Mouse (Mus musculus) stomach, postnatal 0 days (tissue): Measurements from ENCODE around the gene Itpa. TPM values are rescaled to one million over a fixed set of nuclear protein-coding genes. Genes with fewer than 3 reads are reported as not detected.
A peak's percentile ranks its signal among the peaks of the same experiment; 100 is the strongest.

ENCODE experiments used
- ATAC-seq: fragments of 200-750 bp; cut with Nextera tagmentation; 2 replicates; pipeline ENCODE4 v1.8.0; 2017; ENCODE audit not compliant: low FRiP score, low TSS enrichment
- DNase-seq: peaks from one replicate; pipeline ENCODE4 v3.0.0-alpha.2; 2016; ENCODE audit warnings: low spot score
- H3K27ac ChIP-seq: fragments of 300-500 bp; sonication (generic); replicated peaks from 2 replicates; pipeline ENCODE4 v1.5.1; 2014; ENCODE audit warnings: mild to moderate bottlenecking, control low read depth
- H3K27me3 ChIP-seq: fragments of 300-500 bp; sonication (generic); 2 replicates; pipeline ENCODE4 v1.6.1; 2014; ENCODE audit warnings: low read length; ENCODE audit not compliant: control insufficient read depth, insufficient read depth
- H3K36me3 ChIP-seq: fragments of 300-500 bp; sonication (generic); 2 replicates; pipeline ENCODE4 v1.6.1; 2014; ENCODE audit warnings: low read length, mixed read lengths; ENCODE audit not compliant: control insufficient read depth, insufficient read depth
- H3K4me1 ChIP-seq: fragments of 300-500 bp; sonication (generic); replicated peaks from 2 replicates; pipeline ENCODE4 v1.6.1; 2014; ENCODE audit warnings: antibody characterized with exemption; ENCODE audit not compliant: control insufficient read depth, insufficient read depth
- H3K4me2 ChIP-seq: fragments of 300-500 bp; sonication (generic); replicated peaks from 2 replicates; pipeline ENCODE4 v1.6.1; 2014; ENCODE audit warnings: low read depth, mild to moderate bottlenecking, control low read depth, moderate library complexity
- H3K4me3 ChIP-seq: fragments of 300-500 bp; sonication (generic); 2 replicates; pipeline ENCODE4 v1.5.1; 2014; ENCODE audit warnings: low read depth, low read length, control low read depth
- H3K9ac ChIP-seq: fragments of 300-500 bp; sonication (generic); 2 replicates; pipeline ENCODE4 v1.6.1; 2014; ENCODE audit warnings: mild to moderate bottlenecking, low read length, control low read depth, mixed read lengths
- H3K9me3 ChIP-seq: fragments of 300-500 bp; sonication (generic); 2 replicates; pipeline ENCODE4 v1.6.1; 2016; ENCODE audit warnings: low read length; ENCODE audit not compliant: control insufficient read depth
- CTCF ChIP-seq: IDR thresholded peaks from 2 replicates; pipeline ENCODE4 v1.5.1; 2016; ENCODE audit warnings: antibody characterized with exemption, low read depth, mild to moderate bottlenecking, moderate library complexity
- EP300 ChIP-seq: optimal IDR thresholded peaks from 2 replicates; pipeline ENCODE3; 2016; ENCODE audit warnings: antibody characterized with exemption
- WGBS: fragments of 180-500 bp; shearing (Covaris S2); extraction: QIAGEN DNeasy Blood & Tissue Kit; methylation state at CpG from one replicate; pipeline ENCODE4 v1.1.7; 2014; 5-methylcytosine and 5-hydroxymethylcytosine counted together
- polyA plus RNA-seq: library from polyadenylated mRNA; unstranded; fragments of >200 nt; fragmentation: Nextera tagmentation; extraction: Ambion mirVana; gene quantifications from 2 replicates; pipeline ENCODE4 v1.2.1, GENCODE M21; 2015

The Itpa gene
- polyA plus RNA-seq, 1 experiment from 2014 or later = 58.6 TPM

DNA sequence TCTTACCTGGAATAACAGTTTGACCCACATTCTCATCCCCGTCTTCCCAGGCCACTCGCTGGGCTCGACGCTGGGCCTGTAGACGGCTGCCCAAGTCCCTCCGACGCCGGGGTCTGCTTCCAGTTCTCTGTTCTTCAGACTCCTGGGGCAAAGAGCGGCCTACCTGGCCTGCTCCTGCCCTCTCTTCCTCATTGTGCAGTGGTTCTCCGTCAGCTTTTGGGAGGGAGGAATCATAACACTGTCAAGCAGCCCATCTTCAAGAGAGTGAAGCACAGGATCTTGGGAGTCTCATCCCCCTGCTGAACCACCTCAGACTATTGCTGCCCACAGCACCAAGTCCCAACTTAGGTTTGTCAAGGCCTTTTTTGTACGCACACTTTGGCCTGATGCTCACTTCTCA, 4.1 kb upstream of the Itpa start:
- 0 out of 2 replicates have a peak overlapping the region, but pooled peaks have one; percentile 54 for H3K4me3 ChIP-seq

DNA sequence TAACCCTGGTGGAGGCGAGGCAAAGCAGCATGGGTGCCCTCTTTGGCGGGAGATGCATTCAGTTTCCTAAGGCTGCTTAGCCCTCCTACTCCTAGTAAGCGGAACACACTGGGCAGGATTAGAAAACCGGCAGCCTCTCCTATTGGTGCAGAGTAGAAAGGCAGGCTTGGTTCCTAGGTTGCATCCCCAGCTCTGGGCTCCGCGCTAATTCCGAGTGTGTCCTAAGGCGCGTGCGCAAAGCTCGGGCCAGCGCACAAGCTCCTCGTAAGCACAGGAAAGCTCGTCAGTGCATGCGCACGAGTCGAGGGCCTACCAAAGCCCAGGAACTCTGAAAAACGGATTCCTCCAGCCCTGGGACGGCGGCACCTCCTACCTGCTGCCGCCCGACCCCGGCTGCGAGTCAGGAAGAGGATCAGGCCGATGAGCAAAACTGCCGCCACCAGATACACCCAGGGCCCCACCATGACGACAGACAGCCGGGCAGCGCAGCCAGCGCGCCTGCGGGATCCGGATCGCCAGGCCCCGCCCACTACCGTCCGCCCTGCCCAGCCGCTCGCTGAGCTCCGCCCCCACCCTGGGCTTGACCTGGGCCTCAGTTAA, 3.2 kb upstream of the Itpa start, which contains the start of gene Ddrgk1:
Gene Ddrgk1 (minus strand): TSS at position 558 of the 600 bp plus-strand sequence.
- Histone ChIP-seq H3K9me3 (no peaks in the 10 kb centered on the region), H3K27me3 (no peaks in the 10 kb centered on the region), H3K36me3 (peaks cover 13% of the 10 kb centered on the region; the same call in 1 of the 2 replicates), H3K4me3 (peak within 1 kb of the TSS; percentile 54), H3K27ac (peak within 1 kb of the TSS; percentile 95), H3K4me1 (peaks cover 9% of the 10 kb centered on the region; the same call in 1 of the 2 replicates), H3K9ac (peak within 1 kb of the TSS; percentile 74), H3K4me2 (peak within 1 kb of the TSS; percentile 70)
- TF ChIP-seq CTCF = peak; percentile 59
- TF ChIP-seq EP300 = no peak
- WGBS = under 1% methylated on average over 39 of the region's 40 CpGs
- peak; percentile 96 for ATAC-seq
- DNase-seq = peak; percentile 92

More for the DNA sequence above, 4.1 kb upstream of the Itpa start:
- Histone ChIP-seq H3K36me3 (peaks cover 17% of the 10 kb centered on the region), H3K27me3 (no peaks in the 10 kb centered on the region), H3K27ac (no peak overlapping the region), H3K4me1 (peaks cover 7% of the 10 kb centered on the region; the same call in 1 of the 2 replicates), H3K9ac (peak overlapping the region; percentile 74), H3K4me2 (peak overlapping the region; percentile 70), H3K9me3 (no peaks in the 10 kb centered on the region)
- ATAC-seq = no peak
- no peak for DNase-seq
- TF ChIP-seq CTCF (no peak), EP300 (no peak)
- WGBS = 88% methylated on average over 11 of the region's 11 CpGs

DNA sequence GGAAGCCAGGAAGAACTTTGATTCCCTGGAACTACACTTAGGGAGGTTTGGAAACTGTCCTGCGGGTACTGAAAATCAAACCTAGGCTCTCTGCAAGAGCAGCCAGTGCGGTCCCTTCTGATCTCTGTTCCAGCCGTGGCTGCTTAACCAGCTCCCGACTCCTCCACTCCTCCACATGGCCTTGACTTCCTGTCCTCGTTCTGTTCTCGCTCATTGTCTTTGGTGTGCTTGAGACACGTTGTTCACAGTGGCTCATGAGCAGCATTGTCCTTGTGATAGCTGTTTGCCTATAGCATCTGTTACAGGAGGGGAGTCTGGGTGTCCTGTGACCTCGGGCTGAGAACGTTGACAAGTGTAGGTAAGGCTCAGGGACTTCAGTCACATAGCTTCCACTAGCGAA, 9.8 kb downstream of the Itpa start:
- Histone ChIP-seq H3K4me2 (no peak overlapping the region), H3K4me1 (no peaks in the 10 kb centered on the region), H3K36me3 (peaks cover 36% of the 10 kb centered on the region), H3K9ac (no peak overlapping the region), H3K9me3 (no peaks in the 10 kb centered on the region), H3K27ac (no peak overlapping the region), H3K4me3 (no peak overlapping the region), H3K27me3 (no peaks in the 10 kb centered on the region)
- ATAC-seq (no peak), DNase-seq (no peak)
- TF ChIP-seq EP300 = no peak
- no peak for TF ChIP-seq CTCF
- 89% methylated on average over 10 of the region's 10 CpGs for WGBS

DNA sequence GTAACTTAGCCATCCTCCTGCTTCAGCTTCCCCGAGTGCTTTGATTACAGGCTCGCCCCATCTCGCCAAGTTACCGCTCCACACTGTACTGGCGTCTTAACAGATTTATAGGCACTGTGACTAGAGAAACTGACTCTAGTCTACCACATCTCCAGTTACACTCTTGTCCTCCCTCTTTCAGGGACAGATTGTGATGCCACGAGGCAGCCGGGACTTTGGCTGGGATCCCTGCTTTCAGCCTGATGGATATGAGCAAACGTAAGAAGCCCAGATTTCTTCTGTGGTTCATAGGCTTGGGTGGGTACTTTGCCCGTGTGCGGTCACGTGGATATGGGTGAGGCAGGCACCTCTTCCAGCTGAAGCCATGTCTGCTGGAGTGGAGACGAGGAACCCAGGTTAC, 11.7 kb downstream of the Itpa start:
- no peaks in the 10 kb centered on the region for H3K27me3 ChIP-seq
- 92% methylated on average over 12 of the region's 12 CpGs for WGBS
- H3K27ac ChIP-seq = no peak overlapping the region
- H3K36me3 ChIP-seq = peaks cover 26% of the 10 kb centered on the region
- H3K4me1 ChIP-seq = no peaks in the 10 kb centered on the region
- TF ChIP-seq CTCF = no peak
- no peak for TF ChIP-seq EP300
- no peak for ATAC-seq
- H3K9ac ChIP-seq = no peak overlapping the region
- DNase-seq = no peak
- no peak overlapping the region for H3K4me2 ChIP-seq
- H3K9me3 ChIP-seq = no peaks in the 10 kb centered on the region
- no peak overlapping the region for H3K4me3 ChIP-seq

DNA sequence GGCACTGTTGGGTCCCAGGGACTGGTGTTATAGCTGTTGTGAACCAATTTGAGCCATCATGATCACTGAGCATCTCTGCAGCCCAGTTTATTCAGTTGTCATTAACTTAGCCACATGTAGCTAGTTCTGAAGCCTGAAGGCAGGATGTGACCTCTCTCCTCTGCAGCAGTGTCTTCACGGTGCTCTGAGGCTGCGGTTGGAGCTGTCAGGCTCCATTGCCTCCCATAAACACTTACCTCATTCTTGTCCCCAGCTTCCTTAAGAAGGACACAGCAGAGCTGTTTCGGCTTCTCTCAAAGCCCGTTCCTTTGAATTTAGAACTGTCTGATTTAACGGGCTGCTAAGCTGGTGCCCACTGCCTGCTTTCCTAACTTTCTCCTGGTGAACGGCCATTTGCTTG, 12.5 kb downstream of the Itpa start:
- Histone ChIP-seq H3K36me3 (peaks cover 26% of the 10 kb centered on the region), H3K27ac (no peak overlapping the region), H3K9ac (no peak overlapping the region), H3K9me3 (no peaks in the 10 kb centered on the region), H3K4me3 (no peak overlapping the region), H3K4me2 (no peak overlapping the region), H3K4me1 (no peaks in the 10 kb centered on the region), H3K27me3 (no peaks in the 10 kb centered on the region)
- TF ChIP-seq CTCF (no peak), EP300 (no peak)
- DNase-seq = no peak
- 95% methylated on average over 6 of the region's 6 CpGs for WGBS
- no peak for ATAC-seq

DNA sequence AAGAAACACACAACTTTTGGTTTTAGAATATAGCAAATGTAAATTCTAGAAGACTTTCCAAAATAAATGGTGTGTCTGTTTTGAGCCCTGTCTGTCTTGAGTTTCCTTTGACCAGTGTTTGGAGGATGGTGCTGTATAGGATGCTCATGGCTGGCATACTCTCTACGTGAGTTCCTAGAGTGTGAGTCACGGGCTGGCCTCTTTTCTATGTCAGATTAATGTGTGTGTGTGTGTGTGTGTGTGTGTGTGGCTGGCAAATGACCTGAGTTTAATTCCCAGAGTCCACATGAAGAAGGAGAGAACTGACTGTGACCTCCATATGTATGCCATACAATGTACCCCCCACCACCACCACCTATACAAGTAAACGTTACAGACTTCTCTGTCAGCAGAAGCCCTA, 14.1 kb downstream of the Itpa start:
- ATAC-seq = no peak
- 73% methylated on average over 3 of the region's 3 CpGs for WGBS
- peaks cover 13% of the 10 kb centered on the region for H3K36me3 ChIP-seq

More for the DNA sequence above, 14.1 kb downstream of the Itpa start:
- H3K27ac ChIP-seq = no peak overlapping the region
- no peaks in the 10 kb centered on the region for H3K9me3 ChIP-seq
- no peak overlapping the region for H3K4me2 ChIP-seq
- no peaks in the 10 kb centered on the region for H3K27me3 ChIP-seq
- H3K4me3 ChIP-seq = no peak overlapping the region
- no peaks in the 10 kb centered on the region for H3K4me1 ChIP-seq
- no peak for TF ChIP-seq EP300
- no peak for TF ChIP-seq CTCF
- no peak overlapping the region for H3K9ac ChIP-seq
- no peak for DNase-seq
